Mouse (Mus musculus): ENCODE results near the gene Nrip3.

The Nrip3 gene

DNA sequence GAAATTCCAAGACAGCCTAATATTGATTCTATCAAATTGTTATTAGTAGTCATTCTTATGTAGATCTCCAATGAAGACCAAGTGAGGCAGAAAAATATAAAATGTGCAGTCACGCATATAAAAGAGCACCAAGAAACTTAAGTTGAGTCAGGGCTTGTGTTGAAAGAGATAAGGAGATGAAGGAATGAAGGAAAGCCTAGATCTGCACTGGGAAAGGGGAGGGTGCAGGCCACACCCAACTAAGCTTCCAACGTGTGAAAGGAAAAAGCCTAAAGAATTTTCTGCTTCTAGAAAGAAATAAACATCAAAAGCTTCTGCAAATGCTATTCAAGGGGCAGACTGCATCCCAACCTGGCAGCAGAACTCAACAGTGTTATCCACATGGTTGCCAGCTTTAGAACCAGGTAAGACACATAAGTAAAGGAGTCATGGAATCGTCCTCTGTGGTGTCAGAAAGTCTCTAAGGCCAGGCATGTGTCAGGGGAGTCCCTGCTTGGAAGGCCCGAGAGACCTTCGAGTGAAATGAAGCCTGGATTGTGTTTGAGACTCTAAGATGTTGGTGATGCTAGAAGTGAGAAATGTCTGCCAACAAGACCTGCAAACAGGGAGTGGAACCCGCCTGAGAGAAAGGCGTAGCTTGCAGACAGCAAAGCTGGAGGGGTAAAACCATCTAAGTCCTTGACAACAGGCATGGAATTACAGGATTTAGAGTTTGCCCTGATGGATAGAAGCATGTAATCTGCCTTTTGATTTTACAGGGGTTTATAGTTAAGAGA lies 14.1 kb downstream of the Nrip3 start:
- in situ Hi-C loops (cut with MboI, MseI) = no loop called here

DNA sequence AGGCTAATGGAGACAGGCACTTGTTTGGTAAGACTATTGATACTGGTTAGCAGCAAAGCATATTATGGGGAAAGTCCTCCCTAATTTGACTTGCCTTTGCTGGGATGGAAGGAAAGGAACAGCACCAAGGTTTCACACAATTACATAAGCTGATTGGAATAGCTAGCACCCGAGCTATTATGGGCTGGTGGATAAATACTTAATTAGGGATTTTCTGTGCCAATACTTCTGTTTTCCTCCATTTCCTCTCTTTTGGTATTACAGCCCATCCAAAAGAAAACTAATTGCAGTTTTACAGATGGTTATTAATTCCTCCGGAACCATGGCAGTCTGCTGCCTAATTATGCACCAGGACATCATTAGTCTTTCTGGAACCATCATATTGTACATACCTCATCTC lies 17.8 kb downstream of the Nrip3 start:
- in situ Hi-C loops (cut with MboI, MseI) = no loop called here

DNA sequence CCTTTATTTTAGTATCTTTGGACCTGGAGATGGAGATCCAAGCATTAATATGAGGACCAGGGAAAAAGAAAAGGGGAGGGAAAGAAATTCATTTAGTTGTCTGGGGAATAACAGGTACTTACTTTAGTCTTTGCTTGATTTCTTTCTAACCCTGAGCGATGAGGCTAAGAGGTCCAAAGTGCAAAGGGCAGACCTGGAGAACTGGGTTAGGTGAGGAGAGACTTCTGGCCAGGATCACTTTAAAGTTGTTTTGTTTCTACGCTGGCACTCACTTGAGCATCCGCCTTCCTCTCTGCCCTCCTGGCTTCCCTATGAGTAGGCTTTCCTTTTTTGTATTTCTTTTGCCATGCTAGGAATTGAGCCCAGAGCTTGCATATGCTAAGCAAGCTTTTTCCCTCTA lies 25.5 kb downstream of the Nrip3 start:
- in situ Hi-C loops (cut with MboI, MseI) = no loop called here

DNA sequence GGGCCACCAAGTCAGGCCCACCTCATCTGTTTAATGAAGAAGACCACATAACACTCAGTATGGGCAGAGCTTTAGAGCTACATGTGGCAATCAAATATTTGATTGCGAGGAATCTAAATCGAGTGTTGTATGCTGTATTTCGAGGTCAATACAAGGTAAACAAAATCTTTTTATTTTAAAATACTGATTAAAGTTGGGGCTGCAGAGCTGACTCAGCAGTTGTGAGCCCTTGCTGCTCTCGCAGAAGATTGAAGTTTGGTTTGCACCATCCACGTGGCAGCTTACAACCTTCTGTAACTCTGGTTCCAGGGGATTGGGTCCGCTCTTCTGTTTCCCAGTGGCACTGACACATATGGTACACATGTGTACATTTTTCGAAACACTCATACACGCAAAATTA lies 27.8 kb downstream of the Nrip3 start:
- in situ Hi-C loops (cut with MboI, MseI) = no loop called here

DNA sequence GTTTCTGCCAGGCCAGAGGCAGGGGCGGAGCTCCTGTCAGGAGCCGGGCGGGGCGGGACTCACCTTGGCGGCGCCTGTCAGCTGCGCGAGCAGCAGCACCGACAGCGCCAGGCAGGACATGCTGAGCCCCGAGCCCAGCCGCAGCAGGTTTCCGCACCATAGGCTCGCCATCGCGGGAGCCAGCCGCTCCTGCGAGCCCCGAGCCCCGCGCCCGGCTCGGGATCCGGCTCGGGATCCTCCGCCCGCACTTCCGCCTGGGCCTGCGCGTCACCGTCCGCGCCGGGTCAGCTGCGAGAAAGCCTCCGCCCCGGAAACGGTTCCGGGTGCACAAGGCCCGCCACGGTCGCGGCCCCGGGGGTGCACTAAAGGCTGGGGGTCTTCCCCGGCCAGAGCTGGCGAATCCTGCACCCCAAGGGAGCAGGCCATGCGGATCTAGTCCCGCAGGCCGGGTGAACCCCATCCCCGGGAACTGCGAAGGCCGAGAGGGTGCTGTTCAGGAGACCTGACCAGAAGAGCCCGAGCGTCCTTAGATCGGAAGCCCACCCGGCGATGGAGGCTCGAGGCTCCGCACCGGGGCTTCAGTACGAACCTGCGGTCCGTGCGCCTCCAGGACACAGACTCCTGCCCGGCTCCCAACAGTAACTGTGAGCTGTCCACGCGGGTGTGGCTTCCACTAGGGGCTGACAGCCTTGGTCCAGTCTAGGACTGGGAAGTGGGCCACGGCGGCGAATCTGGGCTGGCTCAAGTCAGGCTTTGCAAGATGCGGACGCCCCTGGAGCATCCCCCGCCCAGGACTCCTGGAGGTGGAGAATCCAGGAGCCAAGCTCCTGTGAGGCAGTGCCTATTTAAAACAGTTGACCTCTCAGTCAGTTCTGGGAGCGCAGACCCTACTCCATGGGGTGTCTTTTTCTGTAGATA lies 29.6 kb downstream of the Nrip3 start, which contains the start of gene Tmem9b:
Gene Tmem9b, minus strand, starts transcription at position 868 of the 918 bp plus-strand sequence.
- in situ Hi-C loops (cut with MboI, MseI) = no loop called here

DNA sequence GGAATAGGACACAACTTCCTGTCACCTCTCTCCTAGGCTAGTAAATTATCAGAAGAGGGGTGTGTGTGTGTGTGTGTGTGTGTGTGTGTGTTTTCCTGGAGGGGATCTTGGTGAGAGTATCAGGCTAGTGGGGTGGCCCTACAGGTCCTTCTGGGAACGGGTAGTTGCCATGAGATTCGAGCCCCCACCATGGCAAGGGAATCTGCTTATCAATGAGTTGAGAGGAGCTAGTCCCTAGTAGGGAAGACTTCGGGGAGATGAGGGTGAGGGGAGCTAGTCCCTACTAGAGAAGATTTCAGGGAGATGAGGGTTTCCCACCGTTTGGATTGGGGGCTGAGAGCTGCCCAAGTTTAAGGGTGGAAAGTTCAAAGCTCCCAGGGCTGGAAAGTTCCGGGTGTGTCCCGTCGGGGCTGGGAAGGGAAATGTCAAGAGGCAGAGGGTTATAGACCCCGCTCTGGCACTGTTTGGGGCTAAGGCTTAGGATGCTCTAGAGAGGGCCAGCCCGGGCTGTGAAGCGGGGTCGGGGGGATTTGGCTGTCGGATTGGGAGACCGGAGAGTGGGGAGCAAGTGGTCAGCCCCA lies 30.3 kb downstream of the Nrip3 start:
- in situ Hi-C loops (cut with MboI, MseI) = no loop called here

DNA sequence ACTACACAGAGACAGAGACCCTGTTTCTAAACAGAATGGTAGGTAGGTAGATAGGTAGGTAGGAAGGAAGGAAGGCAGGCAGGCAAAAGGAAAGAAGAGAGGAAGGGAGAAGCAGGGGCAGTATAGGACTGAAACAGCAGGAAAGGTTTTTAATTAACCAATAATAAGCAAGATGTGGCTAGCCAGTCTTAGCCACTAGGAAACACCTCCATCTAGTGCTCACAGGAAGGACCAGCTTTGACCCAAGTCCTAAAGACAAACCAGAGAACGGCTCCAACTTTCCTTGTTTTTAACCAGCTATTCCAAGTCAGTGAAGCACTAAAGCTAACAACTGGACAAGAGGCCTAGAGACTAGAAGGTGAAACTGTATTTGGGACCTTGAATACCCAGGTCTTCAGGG lies 34.1 kb downstream of the Nrip3 start:
- in situ Hi-C loops (cut with MboI, MseI) = no loop called here

DNA sequence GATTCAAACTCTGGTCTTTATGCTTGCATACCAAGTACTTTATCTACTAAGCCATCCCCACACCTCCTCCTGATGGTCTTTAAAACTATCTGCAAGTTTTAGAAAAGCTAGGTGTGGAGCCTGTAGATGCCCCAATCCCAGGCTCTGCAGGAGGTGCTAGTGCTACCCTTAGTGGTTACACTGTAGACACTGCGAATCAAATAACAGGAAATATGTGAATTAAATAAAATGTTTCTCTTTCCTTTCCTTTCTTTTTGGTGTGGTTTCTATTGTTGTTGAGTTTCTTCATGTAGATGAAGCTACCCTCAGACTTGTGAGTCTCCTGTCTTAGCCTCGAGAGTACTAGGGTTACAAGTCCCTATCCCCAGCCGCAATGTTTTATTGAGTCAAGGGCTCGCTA lies 40.1 kb downstream of the Nrip3 start:
- in situ Hi-C loops (cut with MboI, MseI) = no loop called here

DNA sequence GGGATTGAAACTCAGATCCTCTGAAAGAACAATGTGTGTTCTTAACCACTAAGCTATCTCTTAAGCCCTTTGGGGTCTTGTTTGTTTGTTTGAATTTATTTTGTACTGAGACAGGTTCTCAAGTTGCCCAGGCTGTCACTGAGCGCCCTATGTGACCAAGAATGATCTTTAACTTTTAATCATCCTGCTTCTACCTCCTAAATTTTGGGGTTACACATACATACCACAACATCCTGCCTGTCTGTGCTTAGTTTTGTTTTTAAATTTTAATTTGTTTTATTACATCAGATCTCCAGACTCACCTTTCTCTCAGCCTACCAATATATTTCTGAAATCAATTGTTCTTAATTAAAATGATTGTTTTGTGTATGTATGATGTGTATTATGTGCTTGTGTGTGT lies 40.8 kb downstream of the Nrip3 start:
- in situ Hi-C loops (cut with MboI, MseI) = no loop called here

DNA sequence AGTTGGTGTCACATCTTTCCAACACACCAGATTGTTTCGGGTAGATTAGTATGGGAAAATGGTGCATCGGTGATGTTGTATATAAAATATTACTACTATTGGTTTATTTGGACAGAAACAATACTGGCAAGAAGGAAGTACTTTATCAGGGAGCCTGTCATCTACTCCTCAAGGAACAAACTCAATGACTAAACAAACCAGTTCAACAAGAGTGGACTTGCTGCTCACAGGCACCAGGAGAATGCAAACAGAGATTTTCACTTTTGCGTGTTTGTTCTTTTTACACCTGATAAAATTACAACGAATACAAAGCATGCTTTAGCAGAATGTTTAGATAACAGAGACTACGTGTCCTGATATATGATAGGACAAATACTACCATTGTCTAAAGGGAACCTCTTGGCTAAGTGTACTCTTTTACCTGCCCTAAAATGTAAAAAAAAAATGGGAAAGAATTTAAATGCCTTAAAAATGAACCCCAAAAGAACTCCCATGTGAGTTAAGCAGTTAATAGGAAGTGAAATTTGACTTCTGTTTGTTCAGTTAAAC lies 41.9 kb downstream of the Nrip3 start:
- in situ Hi-C loops (cut with MboI, MseI) = no loop called here

DNA sequence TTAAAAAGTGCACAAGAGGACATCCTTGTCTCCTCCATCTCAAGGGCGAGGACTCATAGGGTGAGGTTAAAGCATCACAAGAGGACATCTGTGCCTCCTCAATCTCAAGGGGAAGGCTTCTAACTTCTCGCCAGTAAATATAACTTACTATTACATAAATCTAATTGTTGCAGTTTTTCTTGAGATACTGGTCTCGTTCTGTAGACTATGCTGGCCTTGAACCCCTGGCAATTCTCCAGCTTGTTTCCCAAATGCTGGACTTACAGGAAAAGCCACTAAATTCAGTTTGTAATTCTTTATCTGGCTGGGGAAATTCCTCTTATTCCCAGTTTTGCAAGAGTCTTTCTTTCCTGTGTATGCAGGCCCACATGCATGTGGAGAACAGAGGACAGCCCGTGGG lies 47.0 kb downstream of the Nrip3 start:
- in situ Hi-C loops (cut with MboI, MseI) = no loop called here

DNA sequence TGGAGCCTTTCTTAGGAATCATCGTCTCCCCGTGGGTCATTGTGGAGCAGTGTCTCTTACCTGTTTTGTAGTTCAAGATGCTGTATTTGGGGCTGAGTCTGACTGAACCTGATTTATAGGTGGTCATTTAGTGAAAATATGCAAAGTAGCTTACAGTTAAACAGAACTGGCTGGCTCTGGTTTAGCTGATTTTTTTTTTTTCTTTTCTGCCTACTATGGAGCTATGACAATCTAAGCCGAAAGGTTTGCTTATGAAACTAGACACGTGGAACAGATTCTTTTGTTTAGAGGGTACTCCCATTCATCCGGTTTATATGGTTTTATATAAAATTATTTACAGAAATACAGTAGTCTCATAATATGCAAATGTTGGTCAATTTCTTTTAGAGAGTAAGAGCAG lies 50.2 kb downstream of the Nrip3 start, which contains the start of gene Ascl3:
Gene Ascl3, minus strand, starts transcription at position 101 of the 400 bp plus-strand sequence.
- in situ Hi-C loops (cut with MboI, MseI) = no loop called here

DNA sequence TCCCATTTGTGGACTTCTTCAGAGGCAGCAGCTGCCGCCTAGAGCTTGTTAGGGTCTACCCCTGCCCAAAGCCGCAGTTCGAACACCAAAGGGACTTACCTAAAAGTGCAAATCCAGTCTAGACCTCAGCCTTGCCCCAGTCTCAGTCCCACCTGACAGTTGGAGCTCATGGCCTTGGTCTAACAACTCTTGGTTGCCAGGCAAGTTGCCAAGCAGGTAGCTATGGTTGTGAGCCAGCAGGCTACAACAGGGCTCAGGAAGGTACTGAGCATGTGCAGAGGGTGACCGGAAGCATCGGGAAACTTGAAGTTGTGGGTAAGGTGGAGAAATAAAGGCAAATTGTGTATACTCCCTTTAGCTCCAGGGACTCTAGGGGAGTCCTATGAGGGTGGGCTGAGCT lies 58.1 kb downstream of the Nrip3 start, which contains the start of gene BC051019:
Gene BC051019, minus strand, starts transcription at position 154 of the 400 bp plus-strand sequence.
- in situ Hi-C loops (cut with MboI, MseI) = no loop called here

DNA sequence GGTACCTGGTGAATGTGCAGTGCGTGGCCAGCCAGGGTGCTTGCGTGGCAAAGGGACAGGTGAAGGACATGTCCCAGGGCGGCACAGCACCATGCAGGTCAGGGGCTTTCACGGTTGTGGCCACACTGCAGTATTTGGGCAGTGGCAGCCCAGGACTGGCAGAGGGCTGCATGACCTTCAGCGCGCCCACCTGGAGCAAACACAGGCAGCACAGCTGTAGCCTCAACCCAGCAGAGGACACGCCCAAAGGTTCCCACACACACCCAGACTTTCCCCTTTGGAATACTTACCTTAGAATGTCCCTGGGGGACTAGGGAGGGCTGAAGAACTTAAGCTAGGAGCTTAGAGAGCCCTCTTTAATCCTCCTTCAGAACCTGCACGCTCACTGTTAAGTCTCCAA lies 58.7 kb downstream of the Nrip3 start:
- in situ Hi-C loops (cut with MboI, MseI) = no loop called here

DNA sequence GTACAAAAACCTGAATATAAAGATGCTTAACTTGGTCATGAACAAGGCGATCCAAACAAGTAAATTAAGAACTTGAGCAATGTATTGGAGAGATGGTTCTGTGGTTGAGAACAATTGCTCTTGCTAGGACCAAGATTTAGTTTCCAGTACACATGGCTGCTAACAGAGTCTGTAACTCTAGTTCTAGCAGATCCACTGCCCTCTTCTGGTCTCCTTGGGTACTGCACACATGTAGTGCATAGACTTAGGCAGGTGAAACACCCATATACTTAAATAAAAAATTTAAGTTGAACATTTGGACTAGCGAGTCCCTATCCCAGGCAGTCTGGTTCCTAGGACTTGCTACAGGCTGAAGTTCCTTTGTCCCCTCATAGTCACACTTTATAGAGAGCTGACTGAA lies 59.2 kb downstream of the Nrip3 start:
- in situ Hi-C loops (cut with MboI, MseI) = no loop called here

DNA sequence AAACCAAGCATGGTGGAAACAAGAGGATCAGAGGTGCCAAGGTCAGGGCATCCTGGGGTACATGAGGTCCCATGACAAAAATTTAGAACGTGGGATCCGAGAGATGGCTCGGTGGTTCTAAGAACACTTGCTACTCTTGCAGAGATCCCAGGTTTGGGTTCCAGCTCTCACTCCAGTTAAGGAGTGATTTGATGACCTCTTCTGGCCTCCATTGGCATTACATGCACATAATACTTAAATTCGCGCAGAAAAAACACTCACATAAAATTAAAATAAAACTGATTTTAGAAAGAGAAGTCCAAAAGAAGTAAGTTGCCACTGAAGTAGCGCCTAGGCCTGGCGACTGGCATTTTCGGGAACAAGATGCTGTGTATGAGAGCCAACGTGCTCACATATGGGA lies 62.5 kb downstream of the Nrip3 start:
- in situ Hi-C loops (cut with MboI, MseI) = no loop called here

DNA sequence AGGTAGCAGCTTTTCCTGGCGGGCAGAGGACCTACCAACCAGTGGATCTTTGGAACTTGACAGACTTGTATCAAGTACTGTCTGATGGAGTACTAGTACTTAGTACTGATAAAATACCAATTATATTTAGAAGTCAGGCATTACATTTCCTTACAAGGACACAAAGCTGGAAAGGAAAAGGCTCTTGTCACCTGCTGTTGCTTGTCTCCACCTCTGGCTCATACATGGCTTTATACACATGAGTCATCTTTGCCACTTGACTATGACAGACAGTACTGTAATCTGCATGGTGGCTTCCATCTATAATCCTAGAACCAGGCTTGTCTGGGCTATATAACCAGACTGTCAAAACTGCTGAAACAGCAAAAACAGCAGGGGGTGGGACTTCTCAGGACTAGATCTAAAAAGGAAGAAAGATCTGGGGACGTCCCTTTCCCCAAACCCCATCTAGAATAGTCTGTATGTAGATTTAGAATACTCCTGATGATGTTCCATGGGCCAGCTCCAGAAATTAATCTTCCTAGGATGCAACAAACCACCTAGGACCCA lies 68.3 kb downstream of the Nrip3 start:
- in situ Hi-C loops (cut with MboI, MseI) = no loop called here

DNA sequence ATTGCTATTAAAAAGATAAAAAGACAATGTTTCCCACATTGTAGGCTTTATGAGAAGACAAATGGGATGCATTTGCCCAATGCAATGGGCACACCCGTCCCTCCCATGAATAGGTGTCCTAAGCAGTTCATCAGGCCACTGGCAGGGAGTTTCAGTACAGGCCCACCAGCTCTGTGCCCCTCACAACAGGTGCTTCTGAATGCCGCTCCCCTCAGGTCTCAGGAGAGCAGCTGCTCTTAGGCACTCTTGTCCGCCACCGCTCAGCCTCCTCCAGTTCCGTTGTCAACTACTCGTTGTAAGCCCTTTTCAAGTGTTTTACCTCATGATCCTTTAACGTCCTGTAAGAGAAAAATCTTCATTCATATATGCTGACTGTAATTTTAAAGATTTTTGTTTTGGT lies 69.6 kb downstream of the Nrip3 start:
- in situ Hi-C loops (cut with MboI, MseI) = no loop called here

DNA sequence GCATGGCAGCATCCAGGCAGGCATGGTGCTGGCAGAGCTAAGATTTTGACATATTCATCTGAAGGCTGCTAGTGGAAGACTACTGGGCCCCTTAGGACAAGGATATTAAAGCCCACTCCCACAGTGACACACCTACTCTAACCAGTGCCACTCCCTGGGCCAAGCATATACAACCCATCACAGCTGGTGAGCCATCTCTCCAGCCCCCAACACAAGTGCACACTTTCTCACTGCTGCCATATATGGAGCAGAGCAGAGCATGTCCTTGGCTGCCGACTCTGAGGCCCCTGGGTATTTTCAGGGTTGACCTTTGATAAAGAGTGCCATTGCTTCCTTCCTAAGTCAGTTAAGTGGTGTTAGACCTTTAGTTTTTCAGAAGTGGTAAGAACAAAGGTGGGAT lies 71.8 kb downstream of the Nrip3 start:
- in situ Hi-C loops (cut with MboI, MseI) = no loop called here

DNA sequence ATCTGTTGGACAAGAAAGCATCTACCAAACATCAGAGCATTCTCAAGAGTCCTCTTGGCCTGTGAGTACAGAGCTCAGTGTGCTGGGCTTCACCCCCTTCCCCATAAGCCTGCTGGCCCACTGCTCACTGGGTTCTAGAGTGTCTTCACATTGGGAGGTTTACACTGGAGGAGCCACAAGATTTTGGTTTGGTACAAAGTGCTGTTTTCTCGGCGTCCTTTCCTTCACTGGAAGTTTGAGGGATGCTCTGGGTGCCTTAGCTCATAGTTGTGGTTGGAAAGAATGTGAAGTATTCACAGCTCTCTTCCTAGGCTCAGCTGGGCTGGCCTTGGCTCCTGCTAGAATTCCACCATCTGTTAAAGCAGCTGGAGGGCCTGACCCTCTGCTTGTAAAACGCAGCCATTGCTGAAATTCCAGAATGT lies 72.9 kb downstream of the Nrip3 start:
- in situ Hi-C loops (cut with MboI, MseI) = no loop called here

Measured in T-helper 1 cell (primary cell).